Mouse (Mus musculus) testis, postnatal 10 days (tissue): ENCODE results near the gene Gm20683.
"Not testable (repeated sequence)": the region's sequence is repeated elsewhere in the genome, so short reads cannot be mapped to it uniquely, and the experiment has no call there.

Experiments used
- DNase-seq: peaks from one replicate; pipeline ENCODE4 v3.0.0; 2021; ENCODE audit warnings: low spot score

Gm20683 gene

GRCm38 (mm10) chr17:25874148-25874720 lies 32.7 kb upstream of the Gm20683 start:
- no peak for DNase-seq

- DNase-seq, result no peak
Observed at GRCm38 (mm10) chr17:25873405-25874147, 32.0 kb upstream of the Gm20683 start.

GRCm38 (mm10) chr17:25872676-25873075 lies 31.1 kb upstream of the Gm20683 start:
- no peak for DNase-seq

GRCm38 (mm10) chr17:25871566-25871965 lies 30.0 kb upstream of the Gm20683 start:
- DNase-seq, result not testable (repeated sequence)

- no peak for DNase-seq
Observed at GRCm38 (mm10) chr17:25869954-25870353, 28.4 kb upstream of the Gm20683 start.

GRCm38 (mm10) chr17:25869498-25869897 lies 27.9 kb upstream of the Gm20683 start:
- DNase-seq, result no peak

- peak; percentile 87 for DNase-seq
Observed at GRCm38 (mm10) chr17:25868601-25869191, 27.1 kb upstream of the Gm20683 start, which contains the start of gene Mcrip2. TSS of gene Mcrip2 (minus strand) at chr17:25868764.

- DNase-seq, result peak; percentile 82
Observed at GRCm38 (mm10) chr17:25867836-25868600, 26.5 kb upstream of the Gm20683 start.

GRCm38 (mm10) chr17:25867509-25867835 lies 25.9 kb upstream of the Gm20683 start:
- DNase-seq, result no peak

GRCm38 (mm10) chr17:25866172-25866571 lies 24.6 kb upstream of the Gm20683 start:
- no peak for DNase-seq

GRCm38 (mm10) chr17:25865288-25865687 lies 23.7 kb upstream of the Gm20683 start:
- no peak for DNase-seq

- DNase-seq, result no peak
Observed at GRCm38 (mm10) chr17:25864311-25864710, 22.7 kb upstream of the Gm20683 start.

- no peak for DNase-seq
Observed at GRCm38 (mm10) chr17:25863681-25864080, 22.1 kb upstream of the Gm20683 start.

- DNase-seq, result no peak
Observed at GRCm38 (mm10) chr17:25861704-25862612, 20.4 kb upstream of the Gm20683 start.

- DNase-seq, result peak; percentile 90
Observed at GRCm38 (mm10) chr17:25860832-25861703, 19.5 kb upstream of the Gm20683 start, which contains the start of gene Wdr90. TSS of gene Wdr90 (minus strand) at chr17:25861501.

- DNase-seq, result no peak
Observed at GRCm38 (mm10) chr17:25860229-25860628, 18.7 kb upstream of the Gm20683 start.

- peak; percentile 96 for DNase-seq
Observed at GRCm38 (mm10) chr17:25844396-25844901, 2.9 kb upstream of the Gm20683 start, which contains the start of gene Rhot2. TSS of gene Rhot2 (minus strand) at chr17:25844851.

- DNase-seq, result no peak
Observed at GRCm38 (mm10) chr17:25843636-25844395, 2.3 kb upstream of the Gm20683 start.

GRCm38 (mm10) chr17:25843122-25843521 lies 1.6 kb upstream of the Gm20683 start:
- DNase-seq, result no peak
